Mouse (Mus musculus) cortical plate, adult 2 months (tissue): ENCODE measurements at regions not wholly inside any gene's neighbourhood (a gene's known extent, or its start where the extent isn't known, plus 50 kb on each side); places are given as distances from the start of the nearest gene placed in this dataset.

Experiments used
- CTCF ChIP-seq: fragments of 200-500 bp; IDR thresholded peaks from 2 replicates; pipeline ENCODE4 v1.5.1; 2011; ENCODE audit warnings: mild to moderate bottlenecking, control low read depth, low read length; ENCODE audit not compliant: insufficient read depth; ENCODE audit errors: extremely low read depth
- POLR2A ChIP-seq: fragments of 200-500 bp; IDR thresholded peaks from 2 replicates; pipeline ENCODE4 v1.6.1; 2011; ENCODE audit warnings: mild to moderate bottlenecking, low read length, control low read depth; ENCODE audit not compliant: insufficient read depth; ENCODE audit errors: extremely low read depth

GRCm38 (mm10) chr6:120594463-120594862 lies 63.3 kb upstream of the Hdhd5 start:
- TF ChIP-seq CTCF (no peak), POLR2A (no peak)
